ENCODE assay signal across 8 mouse cellular contexts in the genomic region with DNA sequence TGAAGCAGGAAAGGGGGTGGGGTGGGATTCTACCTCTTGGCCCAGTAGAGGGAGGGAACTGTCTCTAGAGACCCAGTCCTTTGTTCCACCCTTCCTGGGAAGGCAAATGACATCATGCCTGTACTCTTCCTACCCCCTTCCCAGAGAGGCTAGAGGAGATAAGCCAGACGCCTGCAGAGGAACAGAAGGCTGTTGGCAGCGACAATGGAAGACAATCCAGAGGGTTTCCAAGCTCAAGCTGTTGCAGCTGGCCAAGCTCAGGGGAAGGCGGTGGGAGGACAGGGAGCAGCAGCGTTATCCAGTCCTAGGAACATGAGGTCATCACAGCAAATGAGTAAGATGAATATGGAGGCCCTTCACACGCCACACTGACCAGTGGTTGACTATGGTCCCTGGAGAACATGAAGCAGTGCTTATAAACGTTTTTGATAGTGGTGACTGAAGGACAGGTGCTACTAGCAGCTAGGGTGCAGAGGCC.
DNase-seq lines count a peak whose midpoint lies in the region; ATAC-seq and TF ChIP-seq lines count a peak whose summit lies in the region.

No protein-coding gene starts in this region.

- H3K79me2 ChIP-seq in myocyte (ENCODE audit: control insufficient read depth, insufficient read depth), result peaks cover 68% of the 10 kb centered on the region

- H3K9me3 ChIP-seq in neural tube, embryonic 11.5 days (ENCODE audit: control insufficient read depth, low read length), result no peaks in the 10 kb centered on the region
- H3K9me3 ChIP-seq in embryonic facial prominence, embryonic 10.5 days, result no peaks in the 10 kb centered on the region

- no peak for TF ChIP-seq POLR2A in myocyte (IDR thresholded peaks at IDR 0.05; ENCODE audit: insufficient read length, low read depth)

- H3K4me1 ChIP-seq in neural tube, embryonic 11.5 days (ENCODE audit: control insufficient read depth, insufficient read depth, low read length), result no peaks in the 10 kb centered on the region
- peaks cover 14% of the 10 kb centered on the region for H3K4me1 ChIP-seq in embryonic facial prominence, embryonic 10.5 days

- peak; percentile 61; the same call in 1 of the 2 replicates for ATAC-seq in neural tube, embryonic 11.5 days (ENCODE audit: insufficient read depth, low FRiP score, low TSS enrichment)

- no peak overlapping the region for H3K4me2 ChIP-seq in neural tube, embryonic 11.5 days (ENCODE audit: low read depth)
- H3K4me2 ChIP-seq in myocyte (ENCODE audit: low read depth), result peak overlapping the region; percentile 57

- 45% methylated on average over 6 of the region's 6 CpGs for WGBS in neural tube, embryonic 11.5 days
- 43% methylated on average over 6 of the region's 6 CpGs for WGBS in embryonic facial prominence, embryonic 10.5 days

- no peaks in the 10 kb centered on the region for H3K27me3 ChIP-seq in neural tube, embryonic 11.5 days (ENCODE audit: control insufficient read depth, insufficient read depth, low read length)
- no peaks in the 10 kb centered on the region for H3K27me3 ChIP-seq in embryonic facial prominence, embryonic 10.5 days (replicated peaks; ENCODE audit: low read depth, poor library complexity, severe bottlenecking)
- no peaks in the 10 kb centered on the region for H3K27me3 ChIP-seq in myocyte (ENCODE audit: control insufficient read depth, insufficient read depth, insufficient read length)

- H3K36me3 ChIP-seq in neural tube, embryonic 11.5 days (ENCODE audit: control insufficient read depth, insufficient read depth, low read length), result no peaks in the 10 kb centered on the region
- H3K36me3 ChIP-seq in embryonic facial prominence, embryonic 10.5 days (replicated peaks), result peaks cover 26% of the 10 kb centered on the region
- H3K36me3 ChIP-seq in myocyte (ENCODE audit: control insufficient read depth, insufficient read depth), result peaks cover 23% of the 10 kb centered on the region

- no peak overlapping the region for H3ac ChIP-seq in myocyte (ENCODE audit: control insufficient read depth, insufficient read length)

- DNase-seq in neural tube, embryonic 11.5 days (ENCODE audit: low spot score), result peak; percentile 28
- no peak for DNase-seq in neural tube, embryonic 10.5 days (ENCODE audit: extremely low spot score, low spot score)
- DNase-seq in embryonic facial prominence, embryonic 10.5 days (ENCODE audit: low spot score), result peak; percentile 37
- DNase-seq in heart, adult 8-10 months (ENCODE audit: low spot score), result peak; percentile 96
- DNase-seq in kidney, adult 8-10 months, result peak; percentile 61 to 82
- peak; percentile 44 for DNase-seq in liver
- DNase-seq in yolk sac, embryonic 10.5 days (ENCODE audit: low spot score), result peak; percentile 59

- no peak overlapping the region; the same call in 1 of the 2 replicates for H3K27ac ChIP-seq in neural tube, embryonic 11.5 days (ENCODE audit: low read depth, low read length)
- peak overlapping the region; percentile 63 for H3K27ac ChIP-seq in embryonic facial prominence, embryonic 10.5 days (replicated peaks)

- no peak overlapping the region for H3K4me3 ChIP-seq in neural tube, embryonic 11.5 days (ENCODE audit: low read depth, low read length)
- H3K4me3 ChIP-seq in embryonic facial prominence, embryonic 10.5 days, result no peak overlapping the region
- H3K4me3 ChIP-seq in myocyte, result no peak overlapping the region

- no peak overlapping the region for H3K9ac ChIP-seq in neural tube, embryonic 11.5 days (ENCODE audit: low read length)

TF ChIP-seq in myocyte, 11 proteins besides CTCF, POLR2A, EP300 and RAD21:
- TF ChIP-seq MYOD1 (IDR thresholded peaks at IDR 0.05; ENCODE audit: control insufficient read depth in 1 of 3, insufficient read length in 2 of 3, low read depth in 2 of 3) (peak in 2 of 3 experiments; percentile 82 to 87), USF1 (IDR thresholded peaks at IDR 0.05; ENCODE audit: low read depth) (no peak), MYOG (IDR thresholded peaks at IDR 0.05; ENCODE audit: control insufficient read depth in 1 of 3, insufficient read depth in 1 of 3, insufficient read length in 2 of 3, low read depth in 2 of 3) (peak; percentile 66 to 88 (median 72)), TCF12 (IDR thresholded peaks at IDR 0.05; ENCODE audit: insufficient read depth, poor library complexity, severe bottlenecking) (peak; percentile 62), MAX (IDR thresholded peaks at IDR 0.05; ENCODE audit: low read depth) (no peak), SRF (IDR thresholded peaks at IDR 0.05; ENCODE audit: control insufficient read depth, insufficient read length, low read depth) (no peak), TCF3 (IDR thresholded peaks at IDR 0.05; ENCODE audit: insufficient read length, low read depth) (peak; percentile 41)
